Mouse (Mus musculus): ENCODE data around the gene Best1. TPM values are rescaled to one million over a fixed set of nuclear protein-coding genes. Genes with fewer than 3 reads are reported as not detected.

Best1 gene
- polyA plus RNA-seq, 1 experiment: 0.09 TPM

DNA sequence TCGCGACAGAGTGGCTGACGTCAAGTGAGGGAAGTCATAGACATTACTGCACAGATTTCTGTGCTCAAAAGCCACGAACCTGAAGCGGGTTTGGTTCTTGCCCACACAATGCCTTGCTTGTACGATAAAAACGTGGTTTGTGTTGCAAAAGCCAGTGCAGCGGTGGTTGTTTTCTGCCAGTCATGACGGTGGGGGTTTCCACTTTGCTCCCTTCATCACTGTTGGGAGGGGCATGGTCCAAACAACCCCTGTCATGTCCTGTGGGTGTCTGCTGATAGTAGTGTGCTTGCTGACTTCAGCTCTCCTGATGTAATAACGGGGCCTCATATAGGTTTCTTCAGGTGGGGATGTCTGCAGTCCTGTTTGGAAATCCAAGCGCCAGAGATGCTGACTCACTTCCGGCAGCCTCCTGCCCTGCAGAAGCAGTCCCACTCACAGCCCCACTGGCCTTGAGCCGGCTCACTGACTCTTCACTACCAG lies 62.6 kb downstream of the Best1 start:
- Histone ChIP-seq H3K27me3 (ENCODE audit: control insufficient read depth, insufficient read depth, insufficient read length) (no peaks in the 10 kb centered on the region), H3K79me2 (ENCODE audit: control insufficient read depth, insufficient read depth) (no peaks in the 10 kb centered on the region), H3K4me3 (ENCODE audit: insufficient read depth, poor library complexity, severe bottlenecking) (no peak overlapping the region), H3ac (ENCODE audit: control insufficient read depth, insufficient read length, low read depth) (no peak overlapping the region), H3K36me3 (ENCODE audit: control insufficient read depth, insufficient read depth) (no peaks in the 10 kb centered on the region), H3K79me3 (ENCODE audit: low read depth) (no peaks in the 10 kb centered on the region)
- TF ChIP-seq USF1 (IDR thresholded peaks at IDR 0.05; ENCODE audit: low read depth): no peak

DNA sequence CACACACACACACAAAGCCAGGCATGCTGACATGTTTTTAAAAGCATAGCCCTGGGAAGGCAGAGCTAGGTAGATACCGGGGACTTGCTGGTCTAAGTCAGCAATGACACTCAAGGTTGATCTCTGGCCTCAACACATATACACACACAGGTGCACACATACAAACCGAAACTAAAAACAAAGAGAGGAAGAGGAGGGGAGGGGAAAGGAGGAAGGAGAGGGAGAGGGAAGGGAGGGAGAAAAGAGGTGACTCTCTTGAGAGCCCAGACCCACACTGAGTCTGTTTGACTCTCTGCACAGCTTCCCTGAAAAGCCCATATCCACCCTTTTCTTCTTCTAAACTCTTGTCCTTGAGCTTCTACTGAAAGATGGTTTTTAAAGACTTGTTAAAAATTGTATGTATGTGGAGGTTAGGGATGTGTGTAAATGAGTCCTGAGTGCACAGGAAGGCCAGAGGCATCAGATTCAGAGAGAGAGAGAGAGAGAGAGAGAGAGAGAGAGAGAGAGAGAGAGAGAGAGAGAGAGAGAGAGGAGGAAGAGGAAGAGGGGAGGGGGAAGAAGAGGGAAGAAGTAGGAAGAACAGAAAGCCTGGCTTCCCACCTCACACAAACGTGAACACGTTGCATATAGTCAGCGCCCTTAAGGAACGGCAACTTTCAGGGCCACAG lies 63.1 kb downstream of the Best1 start:
- Histone ChIP-seq H3ac (ENCODE audit: control insufficient read depth, insufficient read length, low read depth) (no peak overlapping the region), H3K79me3 (ENCODE audit: low read depth) (no peaks in the 10 kb centered on the region), H3K4me3 (ENCODE audit: insufficient read depth, poor library complexity, severe bottlenecking) (no peak overlapping the region), H3K79me2 (ENCODE audit: control insufficient read depth, insufficient read depth) (no peaks in the 10 kb centered on the region), H3K36me3 (ENCODE audit: control insufficient read depth, insufficient read depth) (no peaks in the 10 kb centered on the region), H3K27me3 (ENCODE audit: control insufficient read depth, insufficient read depth, insufficient read length) (no peaks in the 10 kb centered on the region)
- TF ChIP-seq MYOG (IDR thresholded peaks at IDR 0.05; ENCODE audit: control insufficient read depth, extremely low read depth, insufficient read length) (no peak), MYOD1 (IDR thresholded peaks at IDR 0.05; ENCODE audit: control insufficient read depth, insufficient read length, low read depth) (no peak), MAX (IDR thresholded peaks at IDR 0.05) (no peak), FOSL1 (IDR thresholded peaks at IDR 0.05; ENCODE audit: insufficient read depth, low read length, poor library complexity, severe bottlenecking) (no peak), USF1 (IDR thresholded peaks at IDR 0.05; ENCODE audit: low read depth) (no peak), CEBPB (IDR thresholded peaks at IDR 0.05; ENCODE audit: low read depth) (no peak), CTCF (IDR thresholded peaks at IDR 0.05; ENCODE audit: control insufficient read depth, insufficient read depth, insufficient read length) (no peak)

DNA sequence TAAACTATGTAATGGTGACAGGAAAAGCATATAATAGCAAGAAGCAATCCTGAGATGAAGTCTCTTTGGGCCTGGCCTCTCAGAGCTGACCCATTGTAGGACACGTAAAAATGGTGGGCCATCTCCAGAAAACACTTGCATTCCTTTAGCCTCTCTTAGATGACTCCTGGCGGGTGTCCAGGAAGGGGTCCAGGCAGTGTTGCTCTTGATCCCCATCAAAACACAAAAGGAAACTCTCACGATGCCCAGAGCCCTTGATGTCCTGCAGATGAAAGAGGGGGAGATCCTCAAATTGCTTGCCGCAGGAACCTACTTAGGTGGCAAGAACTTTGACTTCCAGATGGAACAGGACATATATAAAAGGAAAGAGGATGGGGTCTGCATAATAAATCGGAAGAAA lies 64.0 kb downstream of the Best1 start:
- Histone ChIP-seq H3K27me3 (ENCODE audit: control insufficient read depth, insufficient read depth, insufficient read length) (no peaks in the 10 kb centered on the region), H3K79me3 (ENCODE audit: low read depth) (no peaks in the 10 kb centered on the region), H3K36me3 (ENCODE audit: control insufficient read depth, insufficient read depth) (no peaks in the 10 kb centered on the region), H3K79me2 (ENCODE audit: control insufficient read depth, insufficient read depth) (no peaks in the 10 kb centered on the region), H3ac (ENCODE audit: control insufficient read depth, insufficient read length, low read depth) (no peak overlapping the region), H3K4me3 (ENCODE audit: insufficient read depth, poor library complexity, severe bottlenecking) (no peak overlapping the region)
- no peak for TF ChIP-seq MYOG (IDR thresholded peaks at IDR 0.05; ENCODE audit: control insufficient read depth, extremely low read depth, insufficient read length)

DNA sequence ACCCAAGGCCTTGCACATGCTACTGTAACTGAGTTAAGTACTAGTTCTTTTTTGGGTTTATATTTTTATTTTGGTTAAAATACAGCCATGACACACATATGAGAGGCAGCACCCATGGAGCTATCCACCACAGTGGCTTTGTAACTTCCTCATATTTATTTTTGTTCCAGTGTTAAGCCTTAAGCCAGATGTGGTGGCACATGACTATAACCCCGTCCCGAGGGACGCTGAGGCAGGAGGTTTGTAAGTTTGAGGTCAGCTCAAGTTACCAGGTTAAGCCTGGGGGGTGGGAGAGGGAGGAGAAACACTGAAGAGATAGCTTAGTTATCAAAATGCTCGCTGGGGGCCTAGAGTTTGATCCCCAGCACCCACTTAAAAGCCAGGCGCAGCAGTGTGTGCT lies 64.9 kb downstream of the Best1 start:
- no peak overlapping the region for H3K4me3 ChIP-seq (ENCODE audit: insufficient read depth, poor library complexity, severe bottlenecking)
- TF ChIP-seq MYOD1 (IDR thresholded peaks at IDR 0.05; ENCODE audit: control insufficient read depth, insufficient read length, low read depth): no peak
- no peak for TF ChIP-seq MYOG (IDR thresholded peaks at IDR 0.05; ENCODE audit: control insufficient read depth, extremely low read depth, insufficient read length)
- TF ChIP-seq CEBPB (IDR thresholded peaks at IDR 0.05; ENCODE audit: low read depth): no peak
- TF ChIP-seq CTCF (IDR thresholded peaks at IDR 0.05; ENCODE audit: control insufficient read depth, insufficient read depth, insufficient read length): no peak
- no peak for TF ChIP-seq MAX (IDR thresholded peaks at IDR 0.05)
- TF ChIP-seq USF1 (IDR thresholded peaks at IDR 0.05; ENCODE audit: low read depth): no peak
- no peak for TF ChIP-seq FOSL1 (IDR thresholded peaks at IDR 0.05; ENCODE audit: insufficient read depth, low read length, poor library complexity, severe bottlenecking)
- no peaks in the 10 kb centered on the region for H3K79me2 ChIP-seq (ENCODE audit: control insufficient read depth, insufficient read depth)
- no peaks in the 10 kb centered on the region for H3K27me3 ChIP-seq (ENCODE audit: control insufficient read depth, insufficient read depth, insufficient read length)
- H3K79me3 ChIP-seq (ENCODE audit: low read depth): no peaks in the 10 kb centered on the region
- no peak overlapping the region for H3ac ChIP-seq (ENCODE audit: control insufficient read depth, insufficient read length, low read depth)
- no peaks in the 10 kb centered on the region for H3K36me3 ChIP-seq (ENCODE audit: control insufficient read depth, insufficient read depth)

Other genes starting within 250 kb of the Best1 start
- not detected for gene Scgb2a2, start 154.1 kb downstream of the Best1 start, polyA plus RNA-seq (2012; fragmentation: generic; extraction: Trizol)
- gene Incenp, start 102.1 kb downstream of the Best1 start, polyA plus RNA-seq (2012; fragmentation: generic; extraction: Trizol): 89.6 TPM
- gene Fth1, start 21.0 kb downstream of the Best1 start, polyA plus RNA-seq (2012; fragmentation: generic; extraction: Trizol): 4,975 TPM
- 4.5 TPM for gene Rab3il1, start within 50 bp of the Best1 start, polyA plus RNA-seq (2012; fragmentation: generic; extraction: Trizol)
- gene Fads3, start 39.9 kb upstream of the Best1 start, polyA plus RNA-seq (2012; fragmentation: generic; extraction: Trizol): 161 TPM
- gene Fads2, start 100.1 kb upstream of the Best1 start, polyA plus RNA-seq (2012; fragmentation: generic; extraction: Trizol): 72.6 TPM
- 62.3 TPM for gene Fads1, start 181.3 kb upstream of the Best1 start, polyA plus RNA-seq (2012; fragmentation: generic; extraction: Trizol)
- gene Tmem258, start 202.4 kb upstream of the Best1 start, polyA plus RNA-seq (2012; fragmentation: generic; extraction: Trizol): 339 TPM
- 83.7 TPM for gene Fen1, start 202.5 kb upstream of the Best1 start, polyA plus RNA-seq (2012; fragmentation: generic; extraction: Trizol)
- 0.21 TPM for gene Myrf, start 239.1 kb upstream of the Best1 start, polyA plus RNA-seq (2012; fragmentation: generic; extraction: Trizol)

All from C2C12 (cell line).